Mouse (Mus musculus) layer of hippocampus, adult 11-12 months (tissue): ENCODE results near the gene Trappc11.

ENCODE experiments used
- DNase-seq: peaks from one replicate; pipeline ENCODE4 v3.0.0; 2022; ENCODE audit warnings: low spot score

The Trappc11 gene

GRCm38 (mm10) chr8:47533344-47534125, at the start of gene Trappc11, which contains the start of gene Rwdd4a:
Gene Trappc11, minus strand, starts transcription at chr8:47533470.
Gene Rwdd4a, plus strand, starts transcription at chr8:47533664.
- DNase-seq, result peak; percentile 97

DNA sequence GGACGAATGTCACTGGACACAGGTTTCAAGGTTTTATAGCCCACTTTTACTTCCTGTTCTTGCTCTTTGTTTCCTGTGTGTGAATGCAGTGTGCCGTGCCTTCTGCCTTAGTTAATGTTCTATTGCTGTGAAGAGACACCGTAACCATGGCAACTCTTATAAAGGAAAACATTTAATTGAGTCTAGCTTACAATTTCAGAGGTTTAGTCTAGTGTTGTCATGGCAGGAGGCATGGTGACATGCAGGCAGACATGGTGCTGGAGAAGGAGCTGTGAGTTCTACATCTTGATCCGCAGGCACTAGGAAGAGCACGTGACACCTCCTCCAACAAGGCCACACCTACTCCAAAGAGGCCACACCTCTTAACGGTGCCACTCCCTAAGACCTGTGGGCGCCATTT, 48.2 kb upstream of the Trappc11 start:
- DNase-seq, result no peak

GRCm38 (mm10) chr8:47573482-47573881, 40.2 kb upstream of the Trappc11 start:
- no peak for DNase-seq

GRCm38 (mm10) chr8:47570161-47570560, 36.9 kb upstream of the Trappc11 start:
- no peak for DNase-seq

DNA sequence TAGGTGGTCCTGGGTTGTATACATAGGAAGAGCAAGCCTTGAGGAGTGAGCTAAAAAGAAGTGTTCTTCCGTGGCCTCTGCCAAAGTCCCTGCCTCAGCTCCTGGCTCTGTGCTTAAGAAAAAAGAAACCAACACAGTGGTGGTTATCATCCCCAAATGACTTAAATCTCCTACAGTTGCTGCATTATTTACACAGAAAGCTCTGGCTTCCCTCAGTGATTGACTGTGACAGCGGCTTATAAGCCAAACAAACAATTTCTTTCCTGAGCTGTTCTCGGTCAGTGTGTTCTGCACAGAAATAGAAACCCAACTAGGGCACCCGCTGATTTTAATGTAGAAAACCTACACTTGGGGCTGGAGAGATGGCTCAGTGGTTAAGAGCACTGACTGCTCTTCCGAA, 34.8 kb upstream of the Trappc11 start:
- DNase-seq, result no peak

- no peak for DNase-seq
Measured at GRCm38 (mm10) chr8:47566551-47566950, 33.3 kb upstream of the Trappc11 start.

GRCm38 (mm10) chr8:47560801-47561200, 27.5 kb upstream of the Trappc11 start:
- no peak for DNase-seq

DNA sequence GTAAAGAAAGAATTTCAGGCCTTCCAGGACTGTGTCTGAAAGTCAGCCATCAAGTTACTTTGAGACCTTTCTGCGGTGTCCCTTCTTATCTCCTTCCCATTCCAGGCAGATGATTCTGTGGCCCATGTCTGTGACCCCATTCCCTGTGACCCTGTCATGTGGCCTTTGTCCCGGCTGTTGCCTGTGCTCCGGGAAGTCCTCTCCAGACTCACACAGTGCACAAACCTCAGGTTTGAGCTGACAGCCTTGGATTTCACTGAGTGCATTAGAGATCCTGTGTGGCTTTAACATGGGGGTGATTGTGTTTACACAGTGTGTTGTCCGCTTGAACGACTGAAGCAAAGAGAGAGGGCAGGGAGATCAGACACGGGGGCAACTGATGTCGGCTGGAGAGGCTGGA, 25.0 kb upstream of the Trappc11 start:
- no peak for DNase-seq

DNA sequence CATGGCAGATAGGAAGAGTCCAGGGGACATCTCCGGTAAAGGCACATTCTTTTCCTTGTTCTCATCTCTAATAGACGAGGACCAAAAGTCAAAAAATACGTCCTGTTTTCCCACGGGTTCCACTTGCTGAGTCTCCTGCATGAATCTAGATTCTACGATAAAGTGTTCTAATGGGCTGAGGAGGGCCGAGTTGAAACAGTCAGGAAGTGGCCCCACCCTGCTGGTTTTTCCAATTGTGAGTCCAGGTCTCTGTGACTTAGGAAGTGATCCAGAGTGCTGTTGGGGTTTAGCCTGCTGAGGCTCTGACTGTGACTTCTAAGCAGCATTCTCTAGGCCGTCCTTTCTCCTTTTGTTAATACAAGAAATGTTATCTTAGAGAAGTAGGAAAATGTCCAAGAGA, 23.2 kb upstream of the Trappc11 start:
- no peak for DNase-seq

DNA sequence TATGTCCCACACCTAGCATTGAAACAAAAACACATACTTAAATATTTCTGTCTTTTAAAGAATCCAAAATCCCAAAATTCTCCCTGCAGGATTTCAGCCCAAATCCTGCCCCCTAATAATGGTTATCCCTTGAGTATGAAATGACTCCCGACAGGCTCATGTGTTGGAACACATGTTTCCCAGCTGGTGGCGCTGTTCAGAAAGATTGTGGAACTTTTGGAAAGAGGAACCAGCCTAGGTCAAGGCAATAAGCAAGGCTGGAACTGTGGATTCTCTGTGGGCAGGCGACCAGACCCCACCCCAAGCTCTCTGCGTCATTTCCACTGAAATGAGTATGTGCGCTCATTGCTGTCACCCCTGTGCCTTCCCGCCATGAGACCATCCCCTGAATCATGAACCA, 20.3 kb upstream of the Trappc11 start:
- no peak for DNase-seq

DNA sequence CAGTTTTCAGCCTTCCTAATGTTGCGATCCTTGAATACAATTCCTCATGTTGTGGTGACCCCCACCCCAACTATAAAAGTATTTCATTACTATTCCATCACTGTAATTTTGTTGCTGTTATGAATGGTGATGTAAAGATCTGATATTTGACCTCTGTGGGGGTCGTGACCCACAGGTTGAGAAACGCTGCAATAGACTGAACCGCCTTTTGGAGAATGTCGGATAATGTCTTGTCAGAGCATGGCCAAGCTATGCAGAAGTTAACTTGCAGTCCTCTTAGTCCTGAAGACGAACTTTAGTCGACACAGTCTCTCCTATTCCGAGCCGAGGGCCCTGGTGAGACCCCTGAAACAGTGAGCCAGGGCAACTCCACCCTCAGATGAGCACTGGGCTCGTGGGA, 13.8 kb upstream of the Trappc11 start:
- DNase-seq, result no peak

GRCm38 (mm10) chr8:47544094-47544493, 10.8 kb upstream of the Trappc11 start:
- DNase-seq, result no peak

DNA sequence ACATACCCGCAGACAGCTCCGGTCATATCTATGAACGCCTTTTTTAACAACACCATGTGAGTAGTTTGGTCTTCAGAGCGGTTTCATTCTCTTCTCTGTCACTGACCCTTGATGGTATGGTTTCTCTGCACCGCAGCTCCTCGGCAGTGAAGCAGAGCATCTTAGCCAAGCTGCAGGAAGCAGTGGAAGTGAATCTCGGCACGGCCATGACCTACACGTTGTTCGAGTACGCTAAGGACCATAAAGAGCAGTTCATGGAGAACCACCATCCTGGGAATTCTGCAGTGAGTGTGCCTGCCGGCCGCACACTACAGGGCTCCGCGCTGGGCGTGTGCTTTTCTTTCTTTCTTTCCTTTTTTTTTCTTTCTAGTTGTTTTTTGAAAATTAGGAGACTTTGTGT, 9.5 kb upstream of the Trappc11 start:
- no peak for DNase-seq

GRCm38 (mm10) chr8:47538323-47538722, 5.1 kb upstream of the Trappc11 start:
- DNase-seq, result no peak

GRCm38 (mm10) chr8:47528094-47528493, 5.2 kb downstream of the Trappc11 start:
- DNase-seq, result no peak

DNA sequence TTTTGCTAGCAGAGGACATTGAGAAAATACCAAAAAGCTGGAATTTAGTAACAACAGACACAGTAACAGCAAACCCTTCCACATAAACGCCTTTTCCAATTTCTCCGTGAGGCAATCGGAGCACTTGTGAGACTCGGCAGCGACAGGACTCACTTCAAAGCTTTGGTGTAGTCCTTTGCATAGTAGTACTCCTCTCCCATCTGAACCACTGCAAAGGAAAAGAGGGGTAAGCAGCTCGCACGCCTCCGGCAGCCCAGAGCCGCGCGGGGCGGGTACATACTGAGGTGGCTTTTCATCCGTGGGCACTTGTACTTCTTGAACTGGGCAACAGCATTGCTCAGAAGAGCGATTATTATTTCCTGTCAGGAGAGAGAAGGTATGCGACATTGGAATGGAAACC, 19.7 kb downstream of the Trappc11 start:
- no peak for DNase-seq

- no peak for DNase-seq
Measured at GRCm38 (mm10) chr8:47510930-47511329, 22.3 kb downstream of the Trappc11 start.

DNA sequence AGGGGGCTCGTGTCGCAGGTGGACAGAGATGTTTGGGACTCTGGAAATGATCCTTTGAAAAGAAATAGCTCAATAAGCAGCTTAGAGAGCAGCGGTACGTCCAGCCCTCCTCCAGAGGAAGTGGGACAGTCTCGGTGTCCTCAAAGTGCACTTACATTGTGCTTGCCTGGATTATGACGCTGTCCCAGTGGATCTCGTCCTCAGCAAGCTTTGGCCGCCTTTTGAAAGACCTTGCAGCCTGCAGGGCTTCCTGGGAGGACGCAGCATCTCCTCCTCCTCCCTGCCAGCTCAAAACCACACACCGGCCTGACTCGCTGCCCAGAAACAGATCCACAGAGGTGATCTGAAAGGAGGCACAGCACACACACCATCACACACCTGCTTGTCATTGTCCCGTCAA, 27.8 kb downstream of the Trappc11 start:
- no peak for DNase-seq

DNA sequence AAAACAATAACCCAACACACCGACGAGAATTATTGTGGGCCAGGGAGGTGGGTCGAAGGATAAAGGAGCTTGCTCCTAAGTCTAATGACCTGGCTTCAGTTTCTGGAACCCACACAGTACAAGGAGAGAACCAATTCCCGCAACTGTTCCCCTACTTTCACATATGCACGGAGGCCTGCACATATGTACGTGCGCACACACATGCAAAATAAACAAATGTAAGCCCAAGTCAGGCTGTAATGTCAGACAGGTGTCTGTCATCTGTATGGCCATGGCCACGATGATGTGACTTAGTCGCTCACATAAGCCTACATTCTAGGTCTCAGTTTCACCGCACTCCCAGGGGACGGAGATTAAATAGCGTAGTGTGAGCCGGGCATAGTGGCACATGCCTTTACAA, 30.7 kb downstream of the Trappc11 start:
- DNase-seq, result no peak

DNA sequence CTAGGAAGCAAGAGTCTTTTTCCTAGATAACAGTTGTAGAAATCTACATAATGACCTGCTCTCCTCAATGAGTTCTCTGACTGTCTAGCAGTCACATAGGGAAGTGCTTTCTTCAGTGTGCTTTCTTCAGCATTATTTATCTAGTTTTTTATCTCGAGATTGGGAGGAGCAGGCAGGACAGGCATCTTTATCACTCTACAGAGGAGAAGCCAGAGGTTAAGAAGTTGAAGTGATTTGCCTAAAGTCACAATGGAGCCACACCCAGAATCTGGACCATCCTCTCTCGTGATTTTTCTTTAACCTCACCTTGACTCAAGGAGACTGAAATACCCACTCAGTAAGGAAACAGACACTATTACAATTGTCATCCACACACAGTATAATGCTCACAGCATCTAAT, 31.3 kb downstream of the Trappc11 start:
- DNase-seq, result no peak

DNA sequence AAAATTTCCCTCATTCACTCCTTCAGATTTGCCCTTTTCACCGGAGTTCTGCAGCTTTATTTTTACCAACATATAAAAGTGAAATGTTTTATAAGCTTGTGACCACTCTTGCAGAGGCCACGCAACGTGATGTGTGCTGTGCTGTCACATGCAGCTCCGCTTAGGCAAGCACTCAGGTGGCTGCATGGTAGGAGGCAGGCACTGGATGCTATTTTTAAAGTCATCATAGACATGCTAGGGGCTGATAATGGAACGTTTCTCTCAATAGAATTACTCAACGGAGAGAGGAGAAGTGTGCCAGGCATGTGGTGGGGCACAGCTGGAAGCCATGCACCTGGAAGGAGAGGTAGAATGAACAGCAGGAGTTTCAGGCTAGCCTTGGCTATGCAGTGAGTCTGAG, 37.8 kb downstream of the Trappc11 start:
- no peak for DNase-seq

GRCm38 (mm10) chr8:47494602-47495153, 38.6 kb downstream of the Trappc11 start:
- DNase-seq, result no peak

DNA sequence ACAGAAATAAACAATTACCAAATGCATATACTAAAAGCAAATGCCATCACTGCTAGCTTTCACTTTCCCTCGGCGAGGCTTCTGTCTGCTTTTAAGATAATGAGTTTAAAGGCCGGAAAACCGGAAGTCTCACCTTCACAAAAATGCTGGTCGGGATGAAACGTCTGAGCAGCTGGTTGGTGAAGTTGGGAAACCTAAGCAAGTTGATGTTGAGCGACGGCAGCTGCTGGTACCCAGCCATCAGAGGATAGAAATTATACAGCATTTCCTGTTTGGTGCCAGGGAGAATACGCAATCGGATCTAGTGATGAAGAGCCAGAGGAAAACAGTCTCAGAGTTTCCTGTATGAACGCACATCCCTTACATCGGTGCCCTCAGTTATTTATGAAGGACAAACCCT, 40.2 kb downstream of the Trappc11 start:
- DNase-seq, result no peak

DNA sequence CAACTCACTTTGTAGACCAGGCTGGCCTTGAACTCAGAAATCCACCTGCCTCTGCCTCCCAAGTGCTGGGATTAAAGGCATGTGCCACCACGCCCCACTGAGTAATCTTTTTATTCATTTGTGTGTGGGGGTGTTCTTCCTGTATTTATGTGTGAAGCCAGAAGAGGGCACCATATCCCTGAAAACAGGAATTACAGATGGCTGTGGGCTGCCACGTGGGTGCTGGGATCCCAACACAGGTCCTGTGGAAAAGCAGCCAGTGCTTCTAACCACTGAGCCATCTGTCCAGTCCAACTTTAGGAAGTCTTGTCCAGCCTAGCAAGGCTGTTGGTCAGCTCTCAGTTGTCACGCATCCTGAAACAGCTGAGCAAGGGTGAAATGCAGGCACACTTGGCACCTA, 46.0 kb downstream of the Trappc11 start:
- DNase-seq, result no peak
